Mouse (Mus musculus): ENCODE measurements around the gene Hdac9. TPM values are rescaled to one million over a fixed set of nuclear protein-coding genes. Genes with fewer than 3 reads are reported as not detected.

The Hdac9 gene
- polyA plus RNA-seq, 1 experiment from 2014 or later = 26.1 TPM

- no peak for ATAC-seq (replicated peaks; ENCODE audit: insufficient number of reproducible peaks, insufficient read depth, low FRiP score, low read depth)
- Histone ChIP-seq H3K4me2 (no peak overlapping the region), H3K27ac (no peak overlapping the region), H3K4me1 (replicated peaks) (no peaks in the 10 kb centered on the region), H3K9ac (no peak overlapping the region), H3K36me3 (peaks cover 2% of the 10 kb centered on the region; the same call in 1 of the 2 replicates), H3K4me3 (no peak overlapping the region), H3K27me3 (no peaks in the 10 kb centered on the region), H3K9me3 (replicated peaks) (no peaks in the 10 kb centered on the region)
- WGBS = 75% methylated on average over 2 of the region's 2 CpGs
These were observed 491.4 kb downstream of the Hdac9 start for GRCm38 (mm10) chr12:34425468-34425867.

DNA sequence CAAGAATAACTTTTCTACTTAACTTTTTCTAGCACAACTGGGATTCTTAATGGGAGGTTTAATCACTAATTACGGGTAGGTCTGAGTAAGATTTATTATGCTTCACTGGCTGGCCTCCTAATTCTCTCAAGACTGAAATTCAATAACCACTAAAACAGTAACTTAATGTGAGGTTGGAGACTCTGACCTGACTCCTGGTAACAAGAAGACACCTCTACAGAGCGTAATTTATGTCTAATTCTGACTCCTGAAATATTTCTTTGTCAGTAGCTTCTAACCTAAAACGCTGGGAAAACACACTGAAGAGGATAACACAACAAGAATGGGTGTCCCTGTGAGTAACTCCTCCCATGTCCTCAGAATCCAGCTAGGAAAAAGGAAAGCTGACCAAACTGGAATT lies 508.8 kb downstream of the Hdac9 start:
- Histone ChIP-seq H3K9me3 (replicated peaks) (no peaks in the 10 kb centered on the region), H3K27me3 (no peaks in the 10 kb centered on the region), H3K27ac (no peak overlapping the region), H3K4me3 (no peak overlapping the region), H3K9ac (no peak overlapping the region), H3K4me2 (no peak overlapping the region), H3K36me3 (no peaks in the 10 kb centered on the region; the same call in 1 of the 2 replicates), H3K4me1 (replicated peaks) (no peaks in the 10 kb centered on the region)
- no peak for ATAC-seq (replicated peaks; ENCODE audit: insufficient number of reproducible peaks, insufficient read depth, low FRiP score, low read depth)
- WGBS = 77% methylated on average over 3 of the region's 3 CpGs

- Histone ChIP-seq H3K9me3 (replicated peaks) (no peaks in the 10 kb centered on the region), H3K9ac (no peak overlapping the region), H3K27me3 (no peaks in the 10 kb centered on the region), H3K4me3 (no peak overlapping the region), H3K36me3 (peaks cover 3% of the 10 kb centered on the region; the same call in 1 of the 2 replicates), H3K4me1 (replicated peaks) (no peaks in the 10 kb centered on the region), H3K4me2 (no peak overlapping the region), H3K27ac (no peak overlapping the region)
- ATAC-seq (replicated peaks; ENCODE audit: insufficient number of reproducible peaks, insufficient read depth, low FRiP score, low read depth) = no peak
- 82% methylated on average over 3 of the region's 3 CpGs for WGBS
These were observed 509.8 kb downstream of the Hdac9 start for GRCm38 (mm10) chr12:34407143-34407542.

DNA sequence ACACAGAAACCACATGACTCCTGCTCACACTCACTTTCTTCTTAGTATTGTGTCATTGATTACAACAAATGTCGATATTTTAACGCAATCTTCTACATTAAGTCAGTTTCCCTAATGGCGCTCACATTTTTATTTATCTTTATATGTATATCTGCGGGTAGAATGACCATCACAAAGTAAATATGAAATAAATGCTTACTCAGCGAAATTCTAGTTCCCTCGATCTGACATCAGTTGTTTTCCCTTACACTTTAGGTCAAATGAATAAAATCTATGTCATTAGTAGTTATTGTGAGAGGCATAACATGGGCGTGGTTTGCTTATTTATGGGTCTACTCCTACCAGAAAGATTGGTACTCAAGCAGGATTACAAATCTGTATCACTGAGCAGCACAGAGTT lies 514.8 kb downstream of the Hdac9 start:
- no peak overlapping the region for H3K9ac ChIP-seq
- peaks cover 14% of the 10 kb centered on the region for H3K36me3 ChIP-seq
- no peak overlapping the region for H3K4me3 ChIP-seq
- no peak for ATAC-seq (replicated peaks; ENCODE audit: insufficient number of reproducible peaks, insufficient read depth, low FRiP score, low read depth)
- WGBS = 92% methylated on average over 7 of the region's 7 CpGs
- H3K9me3 ChIP-seq (replicated peaks) = no peaks in the 10 kb centered on the region
- no peak overlapping the region for H3K27ac ChIP-seq
- no peaks in the 10 kb centered on the region for H3K27me3 ChIP-seq
- no peak overlapping the region for H3K4me2 ChIP-seq
- no peaks in the 10 kb centered on the region for H3K4me1 ChIP-seq (replicated peaks)

- Histone ChIP-seq H3K9ac (no peak overlapping the region), H3K27ac (no peak overlapping the region), H3K9me3 (replicated peaks) (no peaks in the 10 kb centered on the region), H3K27me3 (no peaks in the 10 kb centered on the region), H3K4me3 (no peak overlapping the region), H3K4me1 (replicated peaks) (no peaks in the 10 kb centered on the region), H3K4me2 (no peak overlapping the region), H3K36me3 (peaks cover 14% of the 10 kb centered on the region)
- ATAC-seq (replicated peaks; ENCODE audit: insufficient number of reproducible peaks, insufficient read depth, low FRiP score, low read depth) = no peak
- WGBS = 89% methylated on average over 10 of the region's 10 CpGs
These were observed 518.3 kb downstream of the Hdac9 start for GRCm38 (mm10) chr12:34398611-34399010.

- Histone ChIP-seq H3K27me3 (no peaks in the 10 kb centered on the region), H3K4me1 (replicated peaks) (no peaks in the 10 kb centered on the region), H3K4me3 (no peak overlapping the region), H3K9ac (no peak overlapping the region), H3K27ac (no peak overlapping the region), H3K36me3 (peaks cover 8% of the 10 kb centered on the region), H3K4me2 (no peak overlapping the region), H3K9me3 (replicated peaks) (no peaks in the 10 kb centered on the region)
- ATAC-seq (replicated peaks; ENCODE audit: insufficient number of reproducible peaks, insufficient read depth, low FRiP score, low read depth) = no peak
- 70% methylated on average over 3 of the region's 3 CpGs for WGBS
These were observed 522.6 kb downstream of the Hdac9 start for GRCm38 (mm10) chr12:34394342-34394741.

GRCm38 (mm10) chr12:34379681-34380080 lies 537.2 kb downstream of the Hdac9 start:
- no peak for ATAC-seq (replicated peaks; ENCODE audit: insufficient number of reproducible peaks, insufficient read depth, low FRiP score, low read depth)
- Histone ChIP-seq H3K27ac (no peak overlapping the region), H3K9ac (no peak overlapping the region), H3K4me2 (no peak overlapping the region), H3K4me1 (replicated peaks) (no peaks in the 10 kb centered on the region), H3K9me3 (replicated peaks) (no peaks in the 10 kb centered on the region), H3K36me3 (no peaks in the 10 kb centered on the region), H3K27me3 (no peaks in the 10 kb centered on the region), H3K4me3 (no peak overlapping the region)
- WGBS = 74% methylated on average over 1 of the region's 1 CpGs

GRCm38 (mm10) chr12:34378637-34379036 lies 538.3 kb downstream of the Hdac9 start:
- ATAC-seq (replicated peaks; ENCODE audit: insufficient number of reproducible peaks, insufficient read depth, low FRiP score, low read depth) = no peak
- H3K36me3 ChIP-seq = no peaks in the 10 kb centered on the region
- H3K4me1 ChIP-seq (replicated peaks) = no peaks in the 10 kb centered on the region
- no peak overlapping the region for H3K4me3 ChIP-seq
- 86% methylated on average over 4 of the region's 4 CpGs for WGBS
- H3K9ac ChIP-seq = no peak overlapping the region
- no peak overlapping the region for H3K4me2 ChIP-seq
- H3K9me3 ChIP-seq (replicated peaks) = no peaks in the 10 kb centered on the region
- H3K27ac ChIP-seq = no peak overlapping the region
- no peaks in the 10 kb centered on the region for H3K27me3 ChIP-seq

DNA sequence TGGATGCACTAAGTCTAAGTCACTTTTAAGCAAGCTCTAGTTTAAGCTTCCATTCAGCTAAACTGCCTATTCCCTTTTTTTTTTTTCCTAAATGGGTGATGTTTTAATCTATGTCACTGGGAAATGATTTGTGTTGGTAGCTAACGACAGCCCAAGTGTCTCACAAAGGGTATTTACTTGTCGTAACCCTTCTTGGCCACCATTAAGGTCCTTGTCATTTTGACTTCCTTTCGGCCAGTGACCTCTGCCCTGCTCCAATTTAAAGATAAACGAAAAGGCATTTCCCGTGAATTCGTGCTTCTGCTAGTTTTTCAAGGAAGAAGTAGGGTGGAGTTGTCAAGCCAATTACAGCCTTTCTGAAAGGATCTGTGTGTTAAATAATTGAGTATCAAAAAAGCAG lies 565.0 kb downstream of the Hdac9 start:
- Histone ChIP-seq H3K4me1 (replicated peaks) (no peaks in the 10 kb centered on the region), H3K4me2 (no peak overlapping the region), H3K9me3 (replicated peaks) (no peaks in the 10 kb centered on the region), H3K4me3 (no peak overlapping the region), H3K27me3 (no peaks in the 10 kb centered on the region), H3K36me3 (no peaks in the 10 kb centered on the region), H3K9ac (no peak overlapping the region), H3K27ac (no peak overlapping the region)
- ATAC-seq (replicated peaks; ENCODE audit: insufficient number of reproducible peaks, insufficient read depth, low FRiP score, low read depth) = no peak
- WGBS = 42% methylated on average over 6 of the region's 6 CpGs

DNA sequence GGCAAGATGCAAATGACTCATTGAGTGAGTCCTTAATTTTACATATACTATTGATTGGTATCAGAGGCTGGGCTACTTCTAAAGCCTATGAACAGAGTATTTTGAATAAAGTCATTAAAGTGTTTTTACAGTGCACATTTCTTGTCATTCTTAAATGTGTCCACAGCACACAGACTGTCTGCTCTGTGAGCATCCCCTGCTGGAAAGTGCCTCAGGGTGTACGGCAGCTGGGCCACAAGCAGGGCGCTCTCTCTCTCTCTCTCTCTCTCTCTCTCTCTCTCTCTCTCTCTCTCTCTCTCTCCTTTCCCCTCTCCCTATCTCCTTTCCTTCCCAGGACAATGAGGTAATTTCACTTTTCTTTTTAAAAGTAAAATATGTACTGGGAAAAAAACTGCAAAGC lies 569.4 kb downstream of the Hdac9 start:
- H3K4me3 ChIP-seq = no peak overlapping the region
- no peaks in the 10 kb centered on the region for H3K36me3 ChIP-seq
- H3K27me3 ChIP-seq = no peaks in the 10 kb centered on the region
- no peak overlapping the region for H3K27ac ChIP-seq
- H3K9ac ChIP-seq = no peak overlapping the region
- no peaks in the 10 kb centered on the region for H3K9me3 ChIP-seq (replicated peaks)
- H3K4me2 ChIP-seq = no peak overlapping the region
- ATAC-seq (replicated peaks; ENCODE audit: insufficient number of reproducible peaks, insufficient read depth, low FRiP score, low read depth) = no peak
- WGBS = 81% methylated on average over 2 of the region's 2 CpGs
- H3K4me1 ChIP-seq (replicated peaks) = no peaks in the 10 kb centered on the region

- Histone ChIP-seq H3K36me3 (no peaks in the 10 kb centered on the region), H3K9ac (no peak overlapping the region), H3K4me2 (no peak overlapping the region), H3K4me3 (no peak overlapping the region), H3K9me3 (replicated peaks) (no peaks in the 10 kb centered on the region), H3K27me3 (no peaks in the 10 kb centered on the region), H3K27ac (no peak overlapping the region), H3K4me1 (replicated peaks) (no peaks in the 10 kb centered on the region)
- 71% methylated on average over 2 of the region's 2 CpGs for WGBS
- ATAC-seq (replicated peaks; ENCODE audit: insufficient number of reproducible peaks, insufficient read depth, low FRiP score, low read depth) = no peak
These were observed 574.1 kb downstream of the Hdac9 start for GRCm38 (mm10) chr12:34342761-34343160.

- Histone ChIP-seq H3K27ac (no peak overlapping the region), H3K36me3 (no peaks in the 10 kb centered on the region), H3K4me2 (no peak overlapping the region), H3K27me3 (no peaks in the 10 kb centered on the region), H3K4me1 (replicated peaks) (0 out of 2 replicates have a peak, but pooled peaks cover 2% of the 10 kb centered on the region), H3K9me3 (replicated peaks) (no peaks in the 10 kb centered on the region), H3K4me3 (no peak overlapping the region), H3K9ac (no peak overlapping the region)
- WGBS = 69% methylated on average over 4 of the region's 4 CpGs
- ATAC-seq (replicated peaks; ENCODE audit: insufficient number of reproducible peaks, insufficient read depth, low FRiP score, low read depth) = no peak
These were observed 578.0 kb downstream of the Hdac9 start for GRCm38 (mm10) chr12:34338886-34339285.

Measured in heart, embryonic 15.5 days (tissue).